Mouse (Mus musculus) cerebral cortex, adult 2 months (tissue): Measurements from ENCODE around the gene Krtap13.

ENCODE experiments used
- WGBS: fragments of 180-500 bp; shearing (Covaris S2); methylation state at CpG from one replicate; pipeline ENCODE4 v1.1.7; 2018; 5-methylcytosine and 5-hydroxymethylcytosine counted together

Krtap13 gene

GRCm38 (mm10) chr16:88751535-88751934 is at the start of gene Krtap13:
TSS of gene Krtap13 (minus strand) at chr16:88751635.
- WGBS = 77% methylated on average over 3 of the region's 3 CpGs

- 89% methylated on average over 2 of the region's 2 CpGs for WGBS
These were observed 35.4 kb upstream of the Krtap13 start for GRCm38 (mm10) chr16:88786786-88787185.

GRCm38 (mm10) chr16:88777596-88777995 is 26.2 kb upstream of the Krtap13 start, which contains the start of gene Gm5965:
TSS of gene Gm5965 (plus strand) at chr16:88777896.
- WGBS = 91% methylated on average over 6 of the region's 6 CpGs

GRCm38 (mm10) chr16:88774106-88774505 is 22.7 kb upstream of the Krtap13 start, which contains the start of gene 2310057N15Rik:
TSS of gene 2310057N15Rik (minus strand) at chr16:88774206.
- 89% methylated on average over 2 of the region's 2 CpGs for WGBS

GRCm38 (mm10) chr16:88758547-88758946 is 7.1 kb upstream of the Krtap13 start, which contains the start of gene 2310034C09Rik:
TSS of gene 2310034C09Rik (plus strand) at chr16:88758847.
- WGBS = 90% methylated on average over 3 of the region's 3 CpGs

- WGBS = 58% methylated on average over 4 of the region's 4 CpGs
These were observed 3.5 kb downstream of the Krtap13 start for GRCm38 (mm10) chr16:88747943-88748342.

GRCm38 (mm10) chr16:88744750-88745340 is 6.6 kb downstream of the Krtap13 start:
- 74% methylated on average over 4 of the region's 4 CpGs for WGBS

- 42% methylated on average over 2 of the region's 2 CpGs for WGBS
These were observed 16.0 kb downstream of the Krtap13 start for GRCm38 (mm10) chr16:88735391-88735790.

- 78% methylated on average over 4 of the region's 4 CpGs for WGBS
These were observed 22.6 kb downstream of the Krtap13 start, which contains the start of gene Krtap13-1 for GRCm38 (mm10) chr16:88728812-88729275. TSS of gene Krtap13-1 (plus strand) at chr16:88728862.

GRCm38 (mm10) chr16:88720031-88720430 is 31.4 kb downstream of the Krtap13 start:
- WGBS = 38% methylated on average over 1 of the region's 1 CpGs

GRCm38 (mm10) chr16:88711245-88711644 is 40.2 kb downstream of the Krtap13 start:
- WGBS = 84% methylated on average over 6 of the region's 6 CpGs

- WGBS = 75% methylated on average over 4 of the region's 4 CpGs
These were observed 40.7 kb downstream of the Krtap13 start for GRCm38 (mm10) chr16:88710757-88711156.

GRCm38 (mm10) chr16:88707496-88708012 is 43.9 kb downstream of the Krtap13 start, which contains the start of gene 2310061N02Rik:
TSS of gene 2310061N02Rik (minus strand) at chr16:88707962.
- WGBS = 83% methylated on average over 10 of the region's 10 CpGs

GRCm38 (mm10) chr16:88701072-88701864 is 50.2 kb downstream of the Krtap13 start:
- 48% methylated on average over 4 of the region's 4 CpGs for WGBS
